Mouse (Mus musculus): Measurements from ENCODE around the gene Tpt1. TPM values are rescaled to one million over a fixed set of nuclear protein-coding genes. Genes with fewer than 3 reads are reported as not detected.
A peak's percentile ranks its signal among the peaks of the same experiment; 100 is the strongest.
"Not testable (repeated sequence)": the region's sequence is repeated elsewhere in the genome, so short reads cannot be mapped to it uniquely, and the experiment has no call there.

Tpt1 gene
- polyA plus RNA-seq, 1 experiment from 2014 or later, result 1,351 TPM

DNA sequence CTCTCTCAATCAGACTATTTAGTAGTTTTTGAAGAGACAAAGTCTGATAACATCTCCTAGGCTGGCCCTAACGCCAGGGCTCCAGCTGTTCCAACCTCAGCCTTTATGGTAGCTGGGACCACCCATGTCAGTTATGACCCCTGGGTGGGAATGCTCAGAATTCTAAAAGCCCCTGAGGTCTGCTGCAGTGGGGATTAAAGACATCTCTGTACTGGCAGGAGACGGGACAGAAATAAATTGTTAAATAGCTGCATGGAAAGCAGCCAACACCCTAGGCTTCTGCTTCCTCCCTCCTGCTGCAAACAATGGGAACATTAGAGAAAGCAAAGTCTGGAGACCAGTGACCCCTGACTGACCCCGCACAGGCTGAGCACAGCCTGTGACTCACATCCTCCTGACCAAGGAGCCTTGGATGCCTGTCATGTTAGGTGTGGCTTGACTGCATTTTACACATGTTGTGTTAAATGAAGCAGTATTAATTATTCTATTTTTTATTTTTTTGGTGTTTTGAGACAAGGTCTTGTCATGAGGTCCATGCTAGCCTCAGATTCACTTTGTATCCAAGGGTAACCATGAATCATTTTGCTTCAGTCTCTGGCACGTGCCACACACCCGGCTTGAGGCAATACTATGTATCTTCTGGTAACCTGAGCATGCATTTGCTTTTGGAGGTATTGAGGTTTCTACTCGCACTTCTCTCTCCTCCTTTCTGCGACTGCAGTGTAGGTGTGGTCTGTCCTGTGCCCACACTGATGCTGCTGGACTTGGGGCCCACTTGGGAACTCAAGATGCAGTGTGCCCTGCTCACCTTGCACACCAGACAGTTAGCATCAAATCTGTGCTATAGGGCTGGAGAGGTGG lies 18.9 kb downstream of the Tpt1 start:
- no peaks in the 10 kb centered on the region; the same call in 1 of the 2 replicates for H3K9me3 ChIP-seq (ENCODE audit: control insufficient read depth, low read depth, low read length)
- H3K9ac ChIP-seq (replicated peaks; ENCODE audit: low read depth, low read length), result no peak overlapping the region
- no peak overlapping the region for H3K4me2 ChIP-seq (replicated peaks; ENCODE audit: low read depth, low read length)
- 10% methylated on average over 7 of the region's 7 CpGs for WGBS
- peaks cover 16% of the 10 kb centered on the region; the same call in 1 of the 2 replicates for H3K4me1 ChIP-seq (ENCODE audit: control insufficient read depth, insufficient read depth, low read length)
- peak; percentile 93 for ATAC-seq (ENCODE audit: insufficient number of reproducible peaks, insufficient read depth, low FRiP score, low read depth)
- no peaks in the 10 kb centered on the region for H3K36me3 ChIP-seq (ENCODE audit: control insufficient read depth, insufficient read depth, low read length)
- no peaks in the 10 kb centered on the region for H3K27me3 ChIP-seq (ENCODE audit: control insufficient read depth, insufficient read depth, low read length)
- H3K4me3 ChIP-seq (ENCODE audit: low read depth, low read length), result no peak overlapping the region
- H3K27ac ChIP-seq (ENCODE audit: low read length), result peak overlapping the region; percentile 85

DNA sequence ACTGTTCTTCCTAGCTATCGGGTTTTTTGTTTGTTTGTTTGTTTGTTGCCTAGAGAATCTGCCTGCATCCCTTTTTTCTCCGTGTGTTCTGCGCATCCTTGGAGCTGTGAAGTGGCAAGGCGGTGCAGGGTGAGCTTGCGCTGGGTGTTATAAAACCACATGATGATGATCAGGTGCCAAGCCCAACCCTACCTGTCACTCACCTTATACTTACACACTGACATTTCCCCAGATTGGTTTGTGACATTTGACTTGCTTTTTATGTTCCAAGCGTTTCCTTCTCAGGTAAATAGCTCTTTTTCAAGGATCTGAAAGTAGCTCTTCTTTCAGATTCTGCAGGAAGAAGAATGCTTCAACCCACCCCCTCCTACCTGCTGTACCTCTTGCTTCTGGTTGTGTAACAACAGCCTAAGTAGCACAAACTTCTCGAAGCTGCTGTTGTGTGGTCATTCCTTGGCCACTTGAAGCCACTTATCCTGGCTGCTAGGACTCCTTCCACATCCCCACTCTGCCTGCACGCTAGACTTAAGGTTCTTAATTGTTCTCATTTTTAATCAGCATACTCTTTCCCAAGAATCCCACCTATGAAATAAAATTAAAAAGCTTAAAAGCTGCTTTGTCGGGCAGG lies 21.9 kb downstream of the Tpt1 start:
- Histone ChIP-seq H3K36me3 (ENCODE audit: control insufficient read depth, insufficient read depth, low read length) (no peaks in the 10 kb centered on the region), H3K4me1 (ENCODE audit: control insufficient read depth, insufficient read depth, low read length) (peaks cover 16% of the 10 kb centered on the region; the same call in 1 of the 2 replicates), H3K4me3 (ENCODE audit: low read depth, low read length) (no peak overlapping the region), H3K4me2 (replicated peaks; ENCODE audit: low read depth, low read length) (no peak overlapping the region), H3K27me3 (ENCODE audit: control insufficient read depth, insufficient read depth, low read length) (no peaks in the 10 kb centered on the region), H3K9me3 (ENCODE audit: control insufficient read depth, low read depth, low read length) (no peaks in the 10 kb centered on the region; the same call in 1 of the 2 replicates), H3K27ac (ENCODE audit: low read length) (no peak overlapping the region), H3K9ac (replicated peaks; ENCODE audit: low read depth, low read length) (no peak overlapping the region)
- WGBS, result 78% methylated on average over 9 of the region's 9 CpGs
- ATAC-seq (ENCODE audit: insufficient number of reproducible peaks, insufficient read depth, low FRiP score, low read depth), result no peak

DNA sequence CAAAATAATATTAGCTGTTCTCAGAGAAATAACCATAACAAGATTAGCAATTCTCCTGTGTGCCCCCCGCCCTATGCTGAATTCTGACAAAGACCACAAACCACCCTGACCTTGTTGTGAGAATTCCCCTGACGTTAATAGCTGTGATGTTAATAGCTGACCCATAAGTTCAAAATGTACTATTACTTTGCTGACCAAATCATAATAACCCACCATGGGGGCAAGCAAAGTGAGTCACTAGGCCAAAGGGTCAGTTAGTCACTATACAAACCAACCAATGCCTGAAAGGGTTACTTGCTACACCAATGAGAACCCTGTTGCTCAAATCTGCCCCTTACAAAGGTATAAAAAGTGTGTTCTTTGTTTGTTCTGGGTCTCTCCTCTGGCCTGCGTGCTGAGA lies 23.1 kb downstream of the Tpt1 start:
- peaks cover 12% of the 10 kb centered on the region; the same call in 1 of the 2 replicates for H3K4me1 ChIP-seq (ENCODE audit: control insufficient read depth, insufficient read depth, low read length)
- H3K9me3 ChIP-seq (ENCODE audit: control insufficient read depth, low read depth, low read length); H3K27ac ChIP-seq (ENCODE audit: low read length); H3K27me3 ChIP-seq (ENCODE audit: control insufficient read depth, insufficient read depth, low read length); H3K4me3 ChIP-seq (ENCODE audit: low read depth, low read length); ATAC-seq (ENCODE audit: insufficient number of reproducible peaks, insufficient read depth, low FRiP score, low read depth); H3K36me3 ChIP-seq (ENCODE audit: control insufficient read depth, insufficient read depth, low read length); H3K4me2 ChIP-seq (replicated peaks; ENCODE audit: low read depth, low read length); H3K9ac ChIP-seq (replicated peaks; ENCODE audit: low read depth, low read length): not testable (repeated sequence)
- 74% methylated on average over 3 of the region's 3 CpGs for WGBS

DNA sequence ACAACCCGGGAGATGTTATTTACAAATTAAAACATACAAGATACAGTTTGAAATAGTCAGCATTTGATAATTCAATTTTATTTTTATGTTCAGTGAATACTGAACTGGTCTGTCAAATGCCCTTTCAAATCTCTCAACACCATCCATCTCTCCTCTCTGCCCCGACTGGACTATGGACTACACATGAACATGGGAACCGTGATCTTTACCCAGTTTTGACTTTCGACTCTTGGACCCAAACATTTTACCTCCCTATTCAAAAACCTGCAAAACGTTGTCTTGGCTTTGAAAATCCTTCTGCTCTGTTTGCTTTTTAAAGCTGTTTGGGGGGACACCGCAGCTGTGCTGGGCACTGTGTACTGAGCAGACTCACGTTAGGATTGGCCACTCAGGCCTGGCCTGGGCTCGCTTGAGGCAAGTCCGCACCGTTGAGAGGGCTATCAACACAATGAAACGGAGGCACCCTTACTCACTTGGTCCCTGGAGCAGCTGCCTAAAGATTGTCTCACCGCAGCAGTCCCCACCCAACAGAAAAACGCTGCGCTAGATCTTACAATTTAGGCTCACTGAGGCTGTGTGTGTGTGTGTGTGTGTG lies 25.0 kb downstream of the Tpt1 start:
- H3K36me3 ChIP-seq (ENCODE audit: control insufficient read depth, insufficient read depth, low read length), result no peaks in the 10 kb centered on the region
- no peak for ATAC-seq (ENCODE audit: insufficient number of reproducible peaks, insufficient read depth, low FRiP score, low read depth)
- no peak overlapping the region for H3K4me2 ChIP-seq (replicated peaks; ENCODE audit: low read depth, low read length)
- no peaks in the 10 kb centered on the region for H3K27me3 ChIP-seq (ENCODE audit: control insufficient read depth, insufficient read depth, low read length)
- no peak overlapping the region for H3K9ac ChIP-seq (replicated peaks; ENCODE audit: low read depth, low read length)
- no peak overlapping the region for H3K27ac ChIP-seq (ENCODE audit: low read length)
- no peak overlapping the region for H3K4me3 ChIP-seq (ENCODE audit: low read depth, low read length)
- 73% methylated on average over 14 of the region's 14 CpGs for WGBS
- no peaks in the 10 kb centered on the region for H3K4me1 ChIP-seq (ENCODE audit: control insufficient read depth, insufficient read depth, low read length)
- H3K9me3 ChIP-seq (ENCODE audit: control insufficient read depth, low read depth, low read length), result no peaks in the 10 kb centered on the region

DNA sequence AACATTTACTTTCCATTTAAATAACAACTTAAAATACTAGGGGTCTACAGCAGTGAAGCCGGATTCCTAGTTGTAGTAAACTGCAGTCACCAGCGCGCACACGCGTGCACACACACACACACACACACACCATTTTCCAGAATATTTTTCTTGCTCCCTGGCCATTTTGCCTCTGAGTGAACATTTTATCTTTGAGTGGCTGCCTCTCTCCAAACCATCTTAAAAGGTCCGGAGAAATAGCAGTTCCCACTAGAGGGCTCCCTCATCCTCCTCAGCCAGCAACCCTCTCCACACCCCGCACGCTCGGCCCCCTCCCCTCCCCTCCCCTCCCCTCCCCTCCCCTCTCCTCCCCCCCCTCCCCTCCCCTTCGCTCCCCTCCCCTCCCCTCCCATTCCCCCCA lies 25.7 kb downstream of the Tpt1 start:
- WGBS, result 34% methylated on average over 6 of the region's 10 CpGs
- no peak overlapping the region for H3K4me3 ChIP-seq (ENCODE audit: low read depth, low read length)

DNA sequence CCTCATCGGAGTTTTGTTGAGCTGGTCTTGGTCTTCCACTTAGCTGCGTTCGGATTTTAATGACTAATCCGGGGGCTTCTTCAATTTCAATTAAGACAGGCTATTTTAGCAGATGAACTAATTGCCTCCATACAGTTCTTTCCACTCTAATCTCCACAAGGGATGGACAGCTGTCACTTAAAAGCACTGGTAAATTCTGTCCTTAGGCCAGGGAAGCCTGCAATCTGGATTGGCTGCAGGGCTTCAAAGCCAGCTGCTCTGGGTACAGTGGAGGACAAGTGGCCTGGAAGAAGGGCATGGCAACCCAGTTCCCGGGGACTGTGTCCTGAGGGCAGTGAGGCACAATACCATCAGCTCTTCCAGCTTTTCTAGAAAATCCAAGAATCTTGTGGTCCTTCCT lies 26.2 kb downstream of the Tpt1 start:
- H3K4me1 ChIP-seq (ENCODE audit: control insufficient read depth, insufficient read depth, low read length), result 0 out of 2 replicates have a peak, but pooled peaks cover 4% of the 10 kb centered on the region
- no peak for ATAC-seq (ENCODE audit: insufficient number of reproducible peaks, insufficient read depth, low FRiP score, low read depth)
- WGBS, result 10% methylated on average over 4 of the region's 5 CpGs
- no peak overlapping the region for H3K27ac ChIP-seq (ENCODE audit: low read length)
- no peaks in the 10 kb centered on the region for H3K36me3 ChIP-seq (ENCODE audit: control insufficient read depth, insufficient read depth, low read length)
- no peak overlapping the region for H3K9ac ChIP-seq (replicated peaks; ENCODE audit: low read depth, low read length)
- no peak overlapping the region for H3K4me2 ChIP-seq (replicated peaks; ENCODE audit: low read depth, low read length)
- no peak overlapping the region for H3K4me3 ChIP-seq (ENCODE audit: low read depth, low read length)
- H3K9me3 ChIP-seq (ENCODE audit: control insufficient read depth, low read depth, low read length), result no peaks in the 10 kb centered on the region
- H3K27me3 ChIP-seq (ENCODE audit: control insufficient read depth, insufficient read depth, low read length), result no peaks in the 10 kb centered on the region

More for the DNA sequence above, 25.7 kb downstream of the Tpt1 start:
- Histone ChIP-seq H3K27me3 (ENCODE audit: control insufficient read depth, insufficient read depth, low read length) (no peaks in the 10 kb centered on the region), H3K36me3 (ENCODE audit: control insufficient read depth, insufficient read depth, low read length) (no peaks in the 10 kb centered on the region), H3K9me3 (ENCODE audit: control insufficient read depth, low read depth, low read length) (no peaks in the 10 kb centered on the region), H3K4me1 (ENCODE audit: control insufficient read depth, insufficient read depth, low read length) (0 out of 2 replicates have a peak, but pooled peaks cover 4% of the 10 kb centered on the region), H3K4me2 (replicated peaks; ENCODE audit: low read depth, low read length) (no peak overlapping the region), H3K9ac (replicated peaks; ENCODE audit: low read depth, low read length) (no peak overlapping the region), H3K27ac (ENCODE audit: low read length) (no peak overlapping the region)
- no peak for ATAC-seq (ENCODE audit: insufficient number of reproducible peaks, insufficient read depth, low FRiP score, low read depth)

DNA sequence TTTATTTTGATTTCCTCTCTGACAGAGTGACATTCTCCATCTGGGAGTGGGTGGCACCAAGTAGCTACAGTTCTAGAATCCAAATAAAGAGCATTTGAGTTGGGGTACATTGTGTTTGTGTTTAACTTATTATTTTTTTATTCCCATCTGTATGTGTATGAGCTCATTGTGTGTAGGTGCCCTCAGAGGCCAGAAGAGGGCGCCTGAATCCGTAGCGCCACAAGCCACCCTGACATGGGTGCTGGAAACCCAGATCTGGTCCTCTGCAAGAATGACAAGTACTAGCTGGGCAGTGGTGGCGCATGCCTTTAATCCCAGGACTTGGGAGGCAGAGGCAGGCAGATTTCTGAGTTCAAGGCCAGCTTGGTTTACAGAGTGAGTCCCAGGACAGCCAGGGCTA lies 26.9 kb downstream of the Tpt1 start:
- Histone ChIP-seq H3K9me3 (ENCODE audit: control insufficient read depth, low read depth, low read length) (no peaks in the 10 kb centered on the region), H3K4me2 (replicated peaks; ENCODE audit: low read depth, low read length) (no peak overlapping the region), H3K27me3 (ENCODE audit: control insufficient read depth, insufficient read depth, low read length) (no peaks in the 10 kb centered on the region), H3K4me1 (ENCODE audit: control insufficient read depth, insufficient read depth, low read length) (0 out of 2 replicates have a peak, but pooled peaks cover 6% of the 10 kb centered on the region), H3K27ac (ENCODE audit: low read length) (no peak overlapping the region), H3K4me3 (ENCODE audit: low read depth, low read length) (no peak overlapping the region), H3K9ac (replicated peaks; ENCODE audit: low read depth, low read length) (no peak overlapping the region), H3K36me3 (ENCODE audit: control insufficient read depth, insufficient read depth, low read length) (no peaks in the 10 kb centered on the region)
- 88% methylated on average over 4 of the region's 4 CpGs for WGBS
- ATAC-seq (ENCODE audit: insufficient number of reproducible peaks, insufficient read depth, low FRiP score, low read depth), result no peak

DNA sequence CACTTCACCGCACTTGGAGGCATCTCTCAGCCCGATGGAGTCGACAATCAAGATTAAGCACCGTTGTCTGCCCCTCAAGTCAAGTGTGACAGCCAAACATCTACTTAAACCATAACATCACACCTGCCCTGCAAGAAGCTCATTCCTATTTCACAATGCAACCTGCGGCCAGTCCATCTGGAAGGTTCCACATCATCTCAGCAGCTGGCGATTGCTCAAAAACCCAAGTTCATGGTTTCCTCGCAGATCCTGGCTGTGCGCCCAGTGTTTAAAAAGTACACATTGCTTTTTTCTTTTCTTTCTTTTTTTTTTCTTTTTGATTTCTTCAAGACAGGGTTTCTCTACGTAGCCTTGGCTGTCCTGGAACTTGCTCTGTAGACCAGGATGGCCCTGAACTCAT lies 28.7 kb downstream of the Tpt1 start:
- no peak for ATAC-seq (ENCODE audit: insufficient number of reproducible peaks, insufficient read depth, low FRiP score, low read depth)
- whole genome bisulfite sequencing, result 58% methylated on average over 9 of the region's 9 CpGs

More for the DNA sequence above, 28.7 kb downstream of the Tpt1 start:
- no peak overlapping the region for H3K27ac ChIP-seq (ENCODE audit: low read length)
- H3K4me2 ChIP-seq (replicated peaks; ENCODE audit: low read depth, low read length), result no peak overlapping the region
- H3K9me3 ChIP-seq (ENCODE audit: control insufficient read depth, low read depth, low read length), result no peaks in the 10 kb centered on the region
- no peak overlapping the region for H3K4me3 ChIP-seq (ENCODE audit: low read depth, low read length)
- H3K9ac ChIP-seq (replicated peaks; ENCODE audit: low read depth, low read length), result no peak overlapping the region
- H3K36me3 ChIP-seq (ENCODE audit: control insufficient read depth, insufficient read depth, low read length), result no peaks in the 10 kb centered on the region
- H3K27me3 ChIP-seq (ENCODE audit: control insufficient read depth, insufficient read depth, low read length), result no peaks in the 10 kb centered on the region
- 0 out of 2 replicates have a peak, but pooled peaks cover 6% of the 10 kb centered on the region for H3K4me1 ChIP-seq (ENCODE audit: control insufficient read depth, insufficient read depth, low read length)
